Mouse (Mus musculus): ENCODE results near the gene Scgb1c1.
"Not testable (repeated sequence)": the region's sequence is repeated elsewhere in the genome, so short reads cannot be mapped to it uniquely, and the experiment has no call there.

Gene Scgb1c1

DNA sequence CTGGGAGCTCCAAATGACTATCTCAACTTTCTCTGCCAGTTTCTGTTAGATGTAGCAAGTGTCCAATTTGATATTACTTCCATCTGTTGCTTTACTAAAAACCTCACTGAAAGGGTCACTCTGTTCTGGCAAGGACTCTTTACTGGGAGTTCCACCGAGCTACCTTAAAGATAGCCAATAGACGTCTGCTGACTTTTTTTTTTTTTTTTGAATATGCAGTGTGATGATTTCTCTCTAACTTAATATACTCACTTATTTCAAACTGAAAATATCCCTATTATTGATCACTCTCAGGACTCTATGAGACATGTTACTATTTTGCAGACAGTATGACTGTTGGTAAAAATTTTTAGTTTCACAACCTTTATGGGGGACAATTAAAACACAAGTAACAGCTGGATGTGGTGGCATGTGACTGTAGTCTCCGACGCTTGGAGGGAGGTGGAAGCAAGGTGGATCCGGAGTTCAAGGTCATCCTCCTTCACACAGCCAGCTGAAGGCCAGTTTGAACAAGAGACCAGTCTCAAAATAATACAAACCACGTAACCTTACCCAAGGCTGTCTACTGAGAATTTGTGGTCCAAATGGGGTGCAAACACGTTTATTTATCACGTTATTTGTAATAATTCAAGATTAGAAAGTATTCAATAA, 35.6 kb downstream of the Scgb1c1 start:
- DNase-seq (ENCODE audit: low spot score in 2 of 2), result no peak

DNA sequence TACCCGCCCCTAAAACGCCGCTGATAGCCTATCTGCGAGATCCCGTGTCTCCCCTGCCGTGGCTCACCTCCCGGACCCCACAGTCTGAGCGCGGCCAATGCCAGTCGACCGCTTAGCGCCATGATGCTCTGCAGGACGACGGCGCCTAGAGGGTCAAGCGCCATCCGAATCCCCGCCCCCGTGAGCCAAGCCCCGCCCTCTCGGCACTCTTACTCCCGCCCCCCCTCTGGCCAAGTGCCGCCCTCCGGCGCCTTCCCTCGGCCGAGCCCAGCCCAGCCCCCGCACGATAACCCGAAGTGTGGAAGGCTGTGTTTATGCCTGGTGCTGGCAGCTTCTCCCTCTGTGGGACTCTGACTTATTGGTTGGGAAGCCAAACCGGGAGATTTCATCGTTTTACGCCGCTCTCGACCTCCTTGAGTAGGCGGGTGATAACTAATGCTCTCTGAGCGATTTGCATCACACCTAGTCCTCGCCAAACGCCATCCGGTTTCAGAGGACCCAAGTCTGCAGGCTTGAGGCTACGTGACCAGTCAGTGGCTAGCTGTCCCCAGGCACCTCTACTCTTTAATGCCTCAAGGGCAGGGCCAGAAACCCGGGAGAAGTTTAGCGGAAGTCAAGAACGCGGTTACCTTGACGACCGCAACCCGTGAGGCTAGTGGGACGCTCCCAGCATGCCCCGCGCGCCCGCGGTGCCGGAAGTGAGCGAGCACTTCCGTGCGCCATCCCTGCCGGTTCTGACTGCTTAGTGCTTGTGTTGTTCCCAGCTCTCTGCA, 36.5 kb downstream of the Scgb1c1 start, which contains the start of the genes Psmd13 and Sirt3:
Gene Psmd13 (plus strand): TSS at position 273 of the 773 bp plus-strand sequence.
Gene Sirt3 (minus strand): TSS at position 614 of the 773 bp plus-strand sequence.
- peak; percentile 91 to 93 for DNase-seq (ENCODE audit: low spot score in 2 of 2)

DNA sequence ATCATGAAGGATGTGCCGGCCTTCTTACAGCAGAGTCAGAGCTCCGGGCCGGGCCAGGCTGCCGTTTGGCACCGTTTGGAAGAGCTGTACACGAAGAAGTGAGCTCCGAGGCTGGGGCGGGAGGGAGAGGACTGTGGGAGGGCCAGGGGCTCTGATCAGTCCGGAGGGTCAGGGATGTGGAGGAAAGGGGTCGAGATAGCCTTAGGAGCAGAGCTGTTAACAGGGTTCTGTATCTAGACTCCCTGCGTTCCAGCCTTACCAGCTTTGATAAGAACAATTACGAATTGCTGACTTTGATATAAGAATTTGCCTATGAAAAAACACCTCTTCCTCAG, 37.1 kb downstream of the Scgb1c1 start:
- no peak for DNase-seq (ENCODE audit: low spot score in 2 of 2)

DNA sequence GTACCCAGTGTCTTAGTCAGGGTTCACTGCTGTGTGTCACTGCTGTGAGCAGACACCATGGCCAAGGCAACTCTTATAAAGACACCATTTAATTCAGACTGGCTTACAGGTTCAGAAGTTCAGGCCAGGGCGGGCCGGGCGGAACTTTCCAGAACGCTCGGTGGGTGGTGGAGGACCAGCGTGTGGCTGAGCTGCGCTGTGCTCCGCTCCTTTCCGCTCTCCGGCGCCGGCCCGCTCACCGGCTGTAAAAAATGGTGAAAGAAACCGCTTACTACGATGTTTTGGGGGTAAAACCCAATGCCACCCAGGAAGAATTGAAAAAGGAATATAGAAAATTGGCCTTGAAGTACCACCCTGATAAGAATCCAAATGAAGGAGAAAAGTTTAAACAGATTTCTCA, 45.3 kb downstream of the Scgb1c1 start:
- not testable (repeated sequence) for DNase-seq (ENCODE audit: low spot score in 2 of 2)

DNA sequence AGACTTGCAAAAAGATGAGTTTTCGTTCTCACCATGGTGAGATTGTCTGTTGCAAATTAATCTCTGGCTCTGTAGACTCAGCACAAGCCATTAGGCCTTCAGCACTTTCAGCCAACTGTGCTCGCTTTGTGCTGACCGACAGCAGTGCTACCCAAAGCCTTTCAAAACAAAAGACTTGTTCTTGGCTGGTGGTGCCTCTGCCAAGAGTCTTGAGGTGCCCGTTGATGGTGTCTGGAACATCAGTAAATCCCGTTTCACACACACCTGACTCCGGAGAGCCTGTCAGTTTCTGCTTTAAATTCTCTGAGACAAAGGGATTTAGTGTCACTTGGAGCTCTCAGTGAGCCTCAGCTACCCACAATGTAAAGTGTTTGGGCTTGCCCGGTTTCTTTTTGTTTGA, 48.7 kb downstream of the Scgb1c1 start:
- no peak for DNase-seq (ENCODE audit: low spot score in 2 of 2)

DNA sequence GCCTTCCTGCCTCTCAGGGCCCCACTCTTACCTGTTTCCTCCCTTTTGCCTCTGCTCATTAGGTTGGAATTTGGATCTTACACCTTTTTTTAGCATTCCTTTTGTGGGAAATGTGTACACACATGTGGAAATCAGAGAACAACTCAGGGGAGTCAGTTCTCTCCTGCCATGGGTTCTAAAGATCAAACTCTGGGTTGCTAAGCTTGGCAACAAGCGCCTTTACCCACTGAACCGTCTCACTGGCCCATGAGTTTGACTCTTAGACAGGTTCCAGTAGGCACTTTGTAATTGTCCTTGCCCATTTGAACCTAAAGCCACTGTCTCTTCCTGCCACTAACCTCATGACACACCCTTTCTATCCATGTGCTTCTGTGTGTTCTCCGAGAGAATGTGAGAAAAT, 49.3 kb downstream of the Scgb1c1 start:
- no peak for DNase-seq (ENCODE audit: low spot score in 2 of 2)

Measured in heart, adult 9 months (tissue).